In the genomic region with DNA sequence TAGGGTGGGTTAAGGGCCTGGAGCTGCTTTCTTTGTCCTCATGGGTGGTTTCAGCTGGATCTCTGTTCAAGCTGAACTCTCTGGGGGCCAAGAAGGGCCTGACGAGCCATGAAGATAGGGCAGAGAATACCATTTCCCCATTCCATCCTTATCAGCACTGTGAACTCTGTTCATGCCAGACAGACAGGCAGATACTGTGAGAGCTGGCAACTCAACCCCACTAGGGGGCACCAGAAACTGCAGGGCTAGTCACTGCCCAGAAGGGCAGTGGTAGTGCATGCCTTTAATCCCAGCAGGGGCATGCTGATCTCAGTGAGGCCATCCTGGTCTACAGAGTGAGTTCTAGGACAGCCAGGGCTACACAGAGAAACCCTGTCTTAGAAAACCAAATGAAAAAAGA, we compare ENCODE assay signal across 9 mouse cellular contexts. TPM values are rescaled to one million over a fixed set of nuclear protein-coding genes. Genes with fewer than 3 reads are reported as not detected.
A peak's percentile ranks its signal among the peaks of the same experiment; 100 is the strongest.
DNase-seq lines count a peak whose midpoint lies in the region; ATAC-seq and TF ChIP-seq lines count a peak whose summit lies in the region.
"Had no signal": no experiment of that assay in that cellular context is flagged by ENCODE, and none has a peak within 500 bp of the region (broad histone marks: within the 10 kb centered on the region; RNA-seq: fewer than 3 reads in every experiment).

No protein-coding gene starts in this region.

- peak; percentile 99 for ATAC-seq in common myeloid progenitor, adult 5-6 weeks (replicated peaks; ENCODE audit: low read depth, poor library complexity, severe bottlenecking)
- peak; percentile 67 for ATAC-seq in kidney, embryonic 15.5 days (replicated peaks; ENCODE audit: low FRiP score)
- ATAC-seq in megakaryocyte-erythroid progenitor cell, adult 5-6 weeks (replicated peaks; ENCODE audit: low FRiP score, low TSS enrichment, poor library complexity, severe bottlenecking): peak; percentile 98

- H3K4me3 ChIP-seq in gastrocnemius, adult 2 months: no peak overlapping the region
- no peak overlapping the region for H3K4me3 ChIP-seq in kidney, embryonic 15.5 days (replicated peaks)
- H3K4me3 ChIP-seq: limb, embryonic 12.5 days had no signal

- intact Hi-C loops in gastrocnemius, adult 2 months (cut with DNase I): no loop called here

- peaks cover 5% of the 10 kb centered on the region for H3K4me1 ChIP-seq in kidney, embryonic 15.5 days

- H3K36me3 ChIP-seq in kidney, embryonic 15.5 days: no peaks in the 10 kb centered on the region
- H3K36me3 ChIP-seq: limb, embryonic 12.5 days had no signal

- H3K9ac ChIP-seq in kidney, embryonic 15.5 days: no peak overlapping the region
- H3K9ac ChIP-seq: limb, embryonic 12.5 days had no signal

- H3K9me3 ChIP-seq in kidney, embryonic 15.5 days (replicated peaks): no peaks in the 10 kb centered on the region
- H3K9me3 ChIP-seq: limb, embryonic 12.5 days had no signal

- H3K27ac ChIP-seq in gastrocnemius, adult 2 months: no peak overlapping the region
- no peak overlapping the region for H3K27ac ChIP-seq in kidney, embryonic 15.5 days
- H3K27ac ChIP-seq: limb, embryonic 12.5 days had no signal

- no peak for DNase-seq in gastrocnemius, adult 2 months
- DNase-seq in gastrocnemius, postnatal 25 days: no peak
- peak; percentile 22 for DNase-seq in urinary bladder, adult 2 months (ENCODE audit: low spot score)
- no peak for DNase-seq in urinary bladder, postnatal 10 days (ENCODE audit: low spot score)
- DNase-seq in yolk sac, embryonic 10.5 days (ENCODE audit: low spot score): peak; percentile 38

- TF ChIP-seq CTCF in gastrocnemius, adult 2 months (IDR thresholded peaks at IDR 0.05): peak; percentile 54

- 54% methylated on average over 1 of the region's 1 CpGs for WGBS in kidney, embryonic 15.5 days

- H3K27me3 ChIP-seq in kidney, embryonic 15.5 days: no peaks in the 10 kb centered on the region
- H3K27me3 ChIP-seq: limb, embryonic 12.5 days had no signal

- no peak overlapping the region for H3K4me2 ChIP-seq in kidney, embryonic 15.5 days
- H3K4me2 ChIP-seq: limb, embryonic 12.5 days had no signal

RNA-seq across cellular contexts. Expression of gene Rpl36-ps4, which starts 38.2 kb away (rescaled TPM):
- not detected for total RNA-seq in gastrocnemius, adult 2 months (2021)
- not detected for total RNA-seq in gastrocnemius, postnatal 25 days (2021)
- not detected in 2 replicates for polyA plus RNA-seq in urinary bladder, adult 2 months (2012; rRNA removed)
- total RNA-seq in common myeloid progenitor, adult 5-6 weeks (2017): not detected in 2 replicates
- not detected in 2 replicates for polyA plus RNA-seq in kidney, embryonic 15.5 days (2015; fragmentation: Nextera tagmentation; extraction: Ambion mirVana)
- total RNA-seq in megakaryocyte-erythroid progenitor cell, adult 5-6 weeks (2014; fragmentation: Nextera tagmentation): not detected in 2 replicates
- not detected in 2 replicates for total RNA-seq in megakaryocyte-erythroid progenitor cell, adult 5-6 weeks (2017)
- polyA plus RNA-seq: limb, embryonic 12.5 days had no signal

Comparison
In these comparisons a context has a peak if more than half of its experiments do, and no peak if none do; other contexts are left out.
1. DNase-seq: peak in urinary bladder, adult 2 months (single experiment) and yolk sac, embryonic 10.5 days (single experiment); none in gastrocnemius, adult 2 months (single experiment), gastrocnemius, postnatal 25 days (single experiment) and urinary bladder, postnatal 10 days (single experiment).
2. Peak in every context shown above with its lines, with median percentiles within 50 percentile points of each other: ATAC-seq.